Mouse (Mus musculus): ENCODE results near the gene Lgi2. TPM values are rescaled to one million over a fixed set of nuclear protein-coding genes. Genes with fewer than 3 reads are reported as not detected.
A peak's percentile ranks its signal among the peaks of the same experiment; 100 is the strongest.

Gene Lgi2
- polyA plus RNA-seq, 1 experiment from 2014 or later = 2.7 TPM

DNA sequence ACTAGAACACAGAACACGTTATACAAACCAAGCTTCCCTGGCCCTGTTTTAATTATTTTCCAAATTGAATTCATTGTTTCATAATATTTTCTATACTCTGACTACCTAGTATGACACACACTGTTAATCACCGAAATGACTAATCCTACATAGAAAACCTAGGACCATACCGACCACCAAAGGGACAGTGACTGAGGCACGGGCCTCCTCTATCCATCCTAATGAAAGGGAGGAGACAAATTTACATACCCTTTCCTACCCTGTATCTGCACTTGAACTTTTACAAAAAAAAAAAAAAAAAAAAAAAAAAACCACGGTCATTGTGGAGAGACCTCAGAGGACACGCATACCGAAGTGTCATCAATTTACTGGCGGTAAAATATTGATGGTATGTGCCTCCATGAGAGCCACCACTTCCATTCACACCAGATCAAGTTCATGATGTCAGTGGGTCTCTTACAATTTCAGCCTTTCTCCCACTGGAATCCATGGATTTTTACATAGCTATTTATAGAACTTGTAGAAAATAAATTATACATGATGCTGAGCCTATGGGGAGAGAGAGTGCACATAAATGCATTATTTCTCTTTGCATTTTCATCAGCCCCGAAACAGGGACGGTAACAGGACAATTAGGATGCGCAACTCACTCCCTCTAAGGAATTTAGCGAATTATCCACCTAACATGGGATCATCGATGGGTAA, 15.5 kb downstream of the Lgi2 start:
- no peak overlapping the region for H3K4me3 ChIP-seq (replicated peaks; ENCODE audit: low read length)
- H3K27me3 ChIP-seq (replicated peaks; ENCODE audit: control insufficient read depth, insufficient read depth, low read length) = no peaks in the 10 kb centered on the region
- no peaks in the 10 kb centered on the region for H3K4me1 ChIP-seq (replicated peaks; ENCODE audit: control insufficient read depth, insufficient read depth, low read length)
- no peaks in the 10 kb centered on the region for H3K9me3 ChIP-seq (ENCODE audit: control insufficient read depth, low read length)
- no peaks in the 10 kb centered on the region for H3K36me3 ChIP-seq (ENCODE audit: control insufficient read depth, insufficient read depth)
- 78% methylated on average over 13 of the region's 13 CpGs for WGBS
- H3K4me2 ChIP-seq (ENCODE audit: low read length) = 0 out of 2 replicates have a peak overlapping the region, but pooled peaks have one; percentile 14
- H3K9ac ChIP-seq (replicated peaks; ENCODE audit: low read depth, low read length) = no peak overlapping the region
- peak; percentile 41; the same call in 1 of the 2 replicates for ATAC-seq
- no peak overlapping the region; the same call in 1 of the 2 replicates for H3K27ac ChIP-seq (ENCODE audit: low read length)

DNA sequence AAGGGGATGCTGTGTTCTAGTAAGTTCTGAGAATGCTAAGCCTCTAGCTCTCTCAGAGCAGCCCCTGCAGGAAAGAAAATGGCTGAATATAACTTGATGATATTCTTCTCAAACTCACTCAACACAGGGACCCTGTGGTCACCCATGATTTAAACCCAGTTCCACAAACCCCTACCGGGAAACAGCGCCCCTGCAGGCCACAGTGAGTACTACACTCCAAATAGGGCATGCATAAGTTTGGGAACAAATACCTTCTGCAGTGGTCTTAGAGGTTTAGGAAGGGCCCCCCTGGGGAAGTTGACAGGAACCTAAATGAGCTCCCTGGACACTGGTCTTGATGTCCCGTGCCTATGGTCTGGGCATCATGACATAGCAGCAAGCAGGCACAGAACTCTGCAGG, 19.3 kb downstream of the Lgi2 start:
- 38% methylated on average over 3 of the region's 3 CpGs for WGBS
- no peaks in the 10 kb centered on the region for H3K36me3 ChIP-seq (ENCODE audit: control insufficient read depth, insufficient read depth)
- H3K27ac ChIP-seq (ENCODE audit: low read length) = no peak overlapping the region
- no peak for ATAC-seq
- no peak overlapping the region for H3K4me3 ChIP-seq (replicated peaks; ENCODE audit: low read length)
- no peak overlapping the region for H3K9ac ChIP-seq (replicated peaks; ENCODE audit: low read depth, low read length)
- no peak overlapping the region for H3K4me2 ChIP-seq (ENCODE audit: low read length)
- H3K27me3 ChIP-seq (replicated peaks; ENCODE audit: control insufficient read depth, insufficient read depth, low read length) = no peaks in the 10 kb centered on the region
- no peaks in the 10 kb centered on the region for H3K9me3 ChIP-seq (ENCODE audit: control insufficient read depth, low read length)
- no peaks in the 10 kb centered on the region for H3K4me1 ChIP-seq (replicated peaks; ENCODE audit: control insufficient read depth, insufficient read depth, low read length)

DNA sequence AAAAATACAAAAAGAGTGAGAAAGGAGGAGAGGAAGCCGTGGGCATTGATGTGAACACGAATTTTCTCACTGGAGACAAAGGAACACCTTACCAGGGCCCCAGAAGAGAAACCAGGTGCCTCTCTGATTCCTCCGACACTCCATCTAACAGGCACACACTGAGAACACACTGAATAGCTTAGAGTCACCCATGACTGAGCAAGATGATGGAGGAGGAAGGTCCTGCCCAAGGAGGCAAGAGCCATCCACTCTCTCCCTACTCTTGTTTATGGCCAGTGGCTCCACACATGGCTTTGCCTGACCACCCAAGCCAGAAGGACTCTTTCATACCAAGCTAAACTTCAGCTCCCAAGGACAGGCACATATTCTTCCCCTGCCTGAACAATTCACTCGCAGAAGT, 22.5 kb downstream of the Lgi2 start:
- Histone ChIP-seq H3K4me2 (ENCODE audit: low read length) (no peak overlapping the region), H3K4me3 (replicated peaks; ENCODE audit: low read length) (no peak overlapping the region), H3K27me3 (replicated peaks; ENCODE audit: control insufficient read depth, insufficient read depth, low read length) (no peaks in the 10 kb centered on the region), H3K36me3 (ENCODE audit: control insufficient read depth, insufficient read depth) (no peaks in the 10 kb centered on the region), H3K27ac (ENCODE audit: low read length) (no peak overlapping the region), H3K9me3 (ENCODE audit: control insufficient read depth, low read length) (no peaks in the 10 kb centered on the region), H3K9ac (replicated peaks; ENCODE audit: low read depth, low read length) (no peak overlapping the region), H3K4me1 (replicated peaks; ENCODE audit: control insufficient read depth, insufficient read depth, low read length) (no peaks in the 10 kb centered on the region)
- ATAC-seq = no peak
- 83% methylated on average over 4 of the region's 4 CpGs for WGBS

DNA sequence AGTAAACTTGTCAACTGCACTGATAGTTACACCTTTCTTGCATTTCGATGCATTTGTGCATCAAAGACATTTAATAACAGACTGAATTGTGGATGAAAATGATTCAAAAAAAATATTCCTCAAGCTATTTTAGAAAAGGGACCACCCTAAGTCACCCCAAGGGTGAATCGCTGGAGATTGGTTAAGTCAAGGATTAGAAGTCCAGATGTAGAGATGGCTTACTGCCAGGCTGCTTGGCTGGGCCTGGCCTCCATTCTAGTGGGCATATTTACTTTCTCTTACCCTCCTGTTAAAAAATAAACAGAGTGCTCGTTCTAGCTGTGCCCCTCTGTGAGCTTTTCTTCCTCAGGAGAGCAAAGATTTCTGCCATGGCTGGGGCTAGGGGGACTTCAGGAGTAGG, 26.1 kb downstream of the Lgi2 start:
- Histone ChIP-seq H3K4me3 (replicated peaks; ENCODE audit: low read length) (no peak overlapping the region), H3K27me3 (replicated peaks; ENCODE audit: control insufficient read depth, insufficient read depth, low read length) (no peaks in the 10 kb centered on the region), H3K36me3 (ENCODE audit: control insufficient read depth, insufficient read depth) (no peaks in the 10 kb centered on the region), H3K9ac (replicated peaks; ENCODE audit: low read depth, low read length) (no peak overlapping the region), H3K4me2 (ENCODE audit: low read length) (no peak overlapping the region), H3K4me1 (replicated peaks; ENCODE audit: control insufficient read depth, insufficient read depth, low read length) (no peaks in the 10 kb centered on the region), H3K27ac (ENCODE audit: low read length) (no peak overlapping the region), H3K9me3 (ENCODE audit: control insufficient read depth, low read length) (no peaks in the 10 kb centered on the region)
- 67% methylated on average over 3 of the region's 3 CpGs for WGBS
- no peak for ATAC-seq

DNA sequence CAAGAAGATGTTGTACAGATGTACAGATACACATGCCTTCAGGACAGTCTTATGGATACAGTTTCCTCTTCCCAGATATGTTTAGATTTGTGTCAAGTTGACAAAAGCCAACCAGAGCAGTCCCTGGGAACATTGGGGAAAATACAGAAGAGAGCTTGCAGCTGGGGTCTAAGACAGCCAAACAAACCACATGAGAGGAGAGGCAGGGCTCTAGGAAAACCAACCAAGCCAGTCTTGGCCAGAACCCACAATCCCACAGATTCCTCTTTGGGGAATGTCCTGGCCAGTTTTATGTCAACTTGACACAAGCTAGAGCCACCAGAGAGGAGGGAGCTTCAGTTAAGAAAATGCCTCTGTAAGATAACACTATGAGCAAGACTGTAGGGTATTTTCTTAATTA, 26.8 kb downstream of the Lgi2 start:
- H3K4me2 ChIP-seq (ENCODE audit: low read length) = no peak overlapping the region
- H3K4me1 ChIP-seq (replicated peaks; ENCODE audit: control insufficient read depth, insufficient read depth, low read length) = no peaks in the 10 kb centered on the region
- no peak for ATAC-seq
- no peak overlapping the region for H3K9ac ChIP-seq (replicated peaks; ENCODE audit: low read depth, low read length)
- H3K27ac ChIP-seq (ENCODE audit: low read length) = no peak overlapping the region
- H3K4me3 ChIP-seq (replicated peaks; ENCODE audit: low read length) = no peak overlapping the region
- H3K9me3 ChIP-seq (ENCODE audit: control insufficient read depth, low read length) = no peaks in the 10 kb centered on the region
- H3K36me3 ChIP-seq (ENCODE audit: control insufficient read depth, insufficient read depth) = no peaks in the 10 kb centered on the region
- no peaks in the 10 kb centered on the region for H3K27me3 ChIP-seq (replicated peaks; ENCODE audit: control insufficient read depth, insufficient read depth, low read length)

DNA sequence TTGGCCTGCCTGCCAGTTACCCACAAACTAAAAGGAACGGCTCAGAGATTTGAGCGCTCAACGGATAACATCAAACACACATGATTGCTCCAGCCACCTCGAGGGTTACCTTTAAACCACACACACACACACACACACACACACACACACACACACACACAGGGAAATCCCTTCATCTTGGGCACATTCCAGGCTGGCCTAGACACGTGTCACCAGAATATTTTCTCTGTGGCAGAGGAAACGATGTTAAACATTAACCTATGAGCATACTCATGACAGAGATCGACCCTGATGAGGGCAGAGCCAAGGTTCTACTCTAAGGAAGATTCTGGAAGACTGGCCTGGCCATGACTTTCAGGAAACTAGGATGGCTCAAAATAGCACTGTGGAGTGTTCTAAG, 29.2 kb downstream of the Lgi2 start:
- H3K4me3 ChIP-seq (replicated peaks; ENCODE audit: low read length) = no peak overlapping the region
- no peaks in the 10 kb centered on the region for H3K4me1 ChIP-seq (replicated peaks; ENCODE audit: control insufficient read depth, insufficient read depth, low read length)
- H3K9me3 ChIP-seq (ENCODE audit: control insufficient read depth, low read length) = no peaks in the 10 kb centered on the region
- 91% methylated on average over 7 of the region's 7 CpGs for WGBS
- H3K36me3 ChIP-seq (ENCODE audit: control insufficient read depth, insufficient read depth) = no peaks in the 10 kb centered on the region
- no peak overlapping the region for H3K9ac ChIP-seq (replicated peaks; ENCODE audit: low read depth, low read length)
- no peak overlapping the region for H3K4me2 ChIP-seq (ENCODE audit: low read length)
- no peak for ATAC-seq
- no peaks in the 10 kb centered on the region for H3K27me3 ChIP-seq (replicated peaks; ENCODE audit: control insufficient read depth, insufficient read depth, low read length)
- no peak overlapping the region for H3K27ac ChIP-seq (ENCODE audit: low read length)

DNA sequence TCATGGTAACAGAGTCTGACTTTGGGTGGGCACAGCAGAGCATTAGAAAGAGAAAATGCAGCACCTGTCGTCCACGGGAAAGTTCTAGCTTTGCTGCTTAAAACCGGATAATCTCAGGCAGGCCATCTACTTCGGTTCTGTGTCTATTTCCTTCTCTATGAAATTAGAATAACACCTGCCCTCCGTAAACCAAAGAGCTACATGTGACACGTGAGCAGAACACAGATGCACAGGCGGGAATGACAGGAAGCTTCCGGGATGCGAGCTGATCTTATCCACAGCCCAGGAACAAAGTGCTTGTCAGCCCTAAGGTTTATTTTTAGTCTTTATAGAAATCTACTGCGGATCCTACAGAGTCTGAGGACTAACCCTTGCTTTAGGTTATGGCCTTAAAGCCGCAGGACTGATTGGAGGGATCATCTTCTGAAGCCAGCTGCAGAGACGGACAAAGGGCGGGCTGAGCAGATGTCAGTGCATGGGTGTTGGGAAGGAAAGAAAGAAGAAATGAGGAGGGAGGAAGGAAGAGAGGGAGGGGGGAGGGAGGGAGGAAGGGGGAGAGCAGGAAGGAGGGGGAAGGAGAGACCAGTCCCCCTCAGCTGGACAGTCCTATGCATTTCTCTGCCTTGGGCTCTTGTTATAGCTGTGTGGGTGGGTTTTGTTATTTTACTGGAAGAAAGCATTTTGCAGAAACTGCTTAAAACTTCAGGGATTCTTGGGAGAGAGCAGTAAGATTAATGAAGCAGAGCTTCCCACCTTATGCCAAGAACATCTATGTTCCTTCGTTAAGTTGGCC, 31.3 kb downstream of the Lgi2 start:
- WGBS = 79% methylated on average over 14 of the region's 14 CpGs
- no peak overlapping the region for H3K9ac ChIP-seq (replicated peaks; ENCODE audit: low read depth, low read length)

DNA sequence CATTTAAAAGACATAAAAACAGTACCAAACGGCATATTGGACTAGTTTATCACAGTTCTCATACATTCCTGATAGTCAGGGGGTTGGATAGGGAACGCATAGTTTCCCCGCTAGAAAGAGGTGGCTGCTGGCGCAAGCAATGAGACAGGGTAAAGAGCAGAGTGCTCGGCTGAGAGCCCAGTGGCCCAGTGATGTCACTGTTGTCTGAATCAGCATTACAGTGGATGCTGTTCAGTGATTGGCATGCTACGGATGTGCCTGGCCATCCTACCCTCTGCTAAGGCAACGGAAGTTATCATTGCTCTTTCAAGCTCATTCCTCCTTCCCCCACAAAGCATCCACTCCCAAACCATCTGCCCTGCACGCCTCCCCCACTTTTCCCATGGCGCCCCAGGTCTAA, 32.6 kb downstream of the Lgi2 start:
- Histone ChIP-seq H3K27ac (ENCODE audit: low read length) (no peak overlapping the region), H3K4me3 (replicated peaks; ENCODE audit: low read length) (no peak overlapping the region), H3K9ac (replicated peaks; ENCODE audit: low read depth, low read length) (no peak overlapping the region), H3K4me1 (replicated peaks; ENCODE audit: control insufficient read depth, insufficient read depth, low read length) (no peaks in the 10 kb centered on the region), H3K9me3 (ENCODE audit: control insufficient read depth, low read length) (no peaks in the 10 kb centered on the region), H3K27me3 (replicated peaks; ENCODE audit: control insufficient read depth, insufficient read depth, low read length) (no peaks in the 10 kb centered on the region), H3K4me2 (ENCODE audit: low read length) (no peak overlapping the region), H3K36me3 (ENCODE audit: control insufficient read depth, insufficient read depth) (no peaks in the 10 kb centered on the region)
- ATAC-seq = 0 out of 2 replicates have a peak, but pooled peaks have one; percentile 24
- WGBS = 78% methylated on average over 9 of the region's 9 CpGs

More for the DNA sequence above, 31.3 kb downstream of the Lgi2 start:
- Histone ChIP-seq H3K9me3 (ENCODE audit: control insufficient read depth, low read length) (no peaks in the 10 kb centered on the region), H3K4me1 (replicated peaks; ENCODE audit: control insufficient read depth, insufficient read depth, low read length) (no peaks in the 10 kb centered on the region), H3K4me2 (ENCODE audit: low read length) (no peak overlapping the region), H3K27ac (ENCODE audit: low read length) (no peak overlapping the region), H3K27me3 (replicated peaks; ENCODE audit: control insufficient read depth, insufficient read depth, low read length) (no peaks in the 10 kb centered on the region), H3K36me3 (ENCODE audit: control insufficient read depth, insufficient read depth) (no peaks in the 10 kb centered on the region), H3K4me3 (replicated peaks; ENCODE audit: low read length) (no peak overlapping the region)
- no peak for ATAC-seq

DNA sequence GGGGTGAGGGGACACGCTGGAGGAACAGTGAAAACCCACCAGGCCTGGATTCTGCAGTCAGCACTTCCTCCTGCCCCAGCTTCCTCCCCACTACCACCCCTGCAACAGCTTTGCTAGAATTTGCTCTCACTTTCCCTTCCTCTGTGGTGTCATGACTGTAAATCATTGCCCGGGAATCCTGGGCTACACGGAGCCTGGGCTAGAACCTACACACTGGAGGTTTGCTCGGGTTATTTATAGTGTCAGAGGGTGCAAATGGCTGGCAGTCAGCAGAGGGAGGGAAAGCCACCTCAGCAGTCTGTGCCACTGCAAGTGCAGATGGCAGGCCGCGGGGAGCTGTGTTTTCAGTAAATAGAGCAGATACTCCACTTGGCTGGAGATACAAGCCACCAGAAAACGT, 37.7 kb downstream of the Lgi2 start:
- Histone ChIP-seq H3K27me3 (replicated peaks; ENCODE audit: control insufficient read depth, insufficient read depth, low read length) (no peaks in the 10 kb centered on the region), H3K36me3 (ENCODE audit: control insufficient read depth, insufficient read depth) (no peaks in the 10 kb centered on the region), H3K4me3 (replicated peaks; ENCODE audit: low read length) (no peak overlapping the region), H3K4me2 (ENCODE audit: low read length) (no peak overlapping the region), H3K27ac (ENCODE audit: low read length) (no peak overlapping the region), H3K9me3 (ENCODE audit: control insufficient read depth, low read length) (no peaks in the 10 kb centered on the region), H3K9ac (replicated peaks; ENCODE audit: low read depth, low read length) (no peak overlapping the region), H3K4me1 (replicated peaks; ENCODE audit: control insufficient read depth, insufficient read depth, low read length) (no peaks in the 10 kb centered on the region)
- WGBS = 67% methylated on average over 7 of the region's 7 CpGs
- no peak for ATAC-seq
